Mouse (Mus musculus) liver, embryonic 11.5 days (tissue): ENCODE measurements around the gene Khdrbs1. TPM values are rescaled to one million over a fixed set of nuclear protein-coding genes. Genes with fewer than 3 reads are reported as not detected.
A peak's percentile ranks its signal among the peaks of the same experiment; 100 is the strongest.
"Not testable (repeated sequence)": the region's sequence is repeated elsewhere in the genome, so short reads cannot be mapped to it uniquely, and the experiment has no call there.

Source experiments
- ATAC-seq: fragments of 200-750 bp; cut with Nextera tagmentation; replicated peaks from 2 replicates; pipeline ENCODE4 v1.8.0; 2017; ENCODE audit warnings: moderate number of reproducible peaks, mild to moderate bottlenecking, moderate TSS enrichment, moderate library complexity; ENCODE audit not compliant: low FRiP score
- DNase-seq: peaks from one replicate; pipeline ENCODE4 v3.0.0-alpha.2; 2017; ENCODE audit warnings: low spot score
- H3K27ac ChIP-seq: fragments of 300-500 bp; sonication (generic); 2 replicates; pipeline ENCODE4 v1.5.1; 2014; ENCODE audit warnings: mild to moderate bottlenecking, low read depth, low read length, control low read depth
- H3K27me3 ChIP-seq: fragments of 300-500 bp; sonication (generic); replicated peaks from 2 replicates; pipeline ENCODE4 v1.6.1; 2014; ENCODE audit warnings: low read length, mixed read lengths; ENCODE audit not compliant: control insufficient read depth, insufficient read depth
- H3K36me3 ChIP-seq: fragments of 300-500 bp; sonication (generic); 2 replicates; pipeline ENCODE4 v1.6.1; 2014; ENCODE audit warnings: mild to moderate bottlenecking, low read length, moderate library complexity, mixed read lengths; ENCODE audit not compliant: control insufficient read depth, insufficient read depth
- H3K4me1 ChIP-seq: fragments of 300-500 bp; sonication (generic); replicated peaks from 2 replicates; pipeline ENCODE4 v1.6.1; 2014; ENCODE audit warnings: low read length, mixed read lengths; ENCODE audit not compliant: control insufficient read depth, insufficient read depth
- H3K4me2 ChIP-seq: fragments of 300-500 bp; sonication (generic); 2 replicates; pipeline ENCODE4 v1.6.1; 2014; ENCODE audit warnings: mild to moderate bottlenecking, control low read depth, moderate library complexity
- H3K4me3 ChIP-seq: fragments of 300-500 bp; sonication (generic); 2 replicates; pipeline ENCODE4 v1.5.1; 2014; ENCODE audit warnings: low read depth, low read length, control low read depth
- H3K9ac ChIP-seq: fragments of 300-500 bp; sonication (generic); 2 replicates; pipeline ENCODE4 v1.6.1; 2014; ENCODE audit warnings: low read depth, low read length, control low read depth
- H3K9me3 ChIP-seq: fragments of 300-500 bp; sonication (generic); 2 replicates; pipeline ENCODE4 v1.6.1; 2016; ENCODE audit warnings: low read length, inconsistent platforms, mixed read lengths; ENCODE audit not compliant: control insufficient read depth
- WGBS: fragments of 180-500 bp; shearing (Covaris S2); extraction: QIAGEN DNeasy Blood & Tissue Kit; methylation state at CpG from one replicate; pipeline ENCODE4 v1.1.7; 2014; 5-methylcytosine and 5-hydroxymethylcytosine counted together
- polyA plus RNA-seq: library from polyadenylated mRNA; unstranded; fragments of >200 nt; fragmentation: Nextera tagmentation; extraction: Ambion mirVana; gene quantifications from 2 replicates; pipeline ENCODE4 v1.2.1, GENCODE M21; 2014

Gene Khdrbs1
- polyA plus RNA-seq, 1 experiment from 2014 or later, result 78.4 TPM

- H3K4me3 ChIP-seq, result no peak overlapping the region
- peaks cover 3% of the 10 kb centered on the region for H3K4me1 ChIP-seq
- DNase-seq (peak; percentile 46), ATAC-seq (no peak)
- no peak overlapping the region for H3K27ac ChIP-seq
- H3K36me3 ChIP-seq, result peaks cover 23% of the 10 kb centered on the region
- no peaks in the 10 kb centered on the region for H3K27me3 ChIP-seq
- 58% methylated on average over 11 of the region's 11 CpGs for WGBS
- no peaks in the 10 kb centered on the region for H3K9me3 ChIP-seq
- H3K4me2 ChIP-seq, result no peak overlapping the region
- no peak overlapping the region for H3K9ac ChIP-seq
These were observed 39.6 kb downstream of the Khdrbs1 start for GRCm38 (mm10) chr4:129702454-129702853.

DNA sequence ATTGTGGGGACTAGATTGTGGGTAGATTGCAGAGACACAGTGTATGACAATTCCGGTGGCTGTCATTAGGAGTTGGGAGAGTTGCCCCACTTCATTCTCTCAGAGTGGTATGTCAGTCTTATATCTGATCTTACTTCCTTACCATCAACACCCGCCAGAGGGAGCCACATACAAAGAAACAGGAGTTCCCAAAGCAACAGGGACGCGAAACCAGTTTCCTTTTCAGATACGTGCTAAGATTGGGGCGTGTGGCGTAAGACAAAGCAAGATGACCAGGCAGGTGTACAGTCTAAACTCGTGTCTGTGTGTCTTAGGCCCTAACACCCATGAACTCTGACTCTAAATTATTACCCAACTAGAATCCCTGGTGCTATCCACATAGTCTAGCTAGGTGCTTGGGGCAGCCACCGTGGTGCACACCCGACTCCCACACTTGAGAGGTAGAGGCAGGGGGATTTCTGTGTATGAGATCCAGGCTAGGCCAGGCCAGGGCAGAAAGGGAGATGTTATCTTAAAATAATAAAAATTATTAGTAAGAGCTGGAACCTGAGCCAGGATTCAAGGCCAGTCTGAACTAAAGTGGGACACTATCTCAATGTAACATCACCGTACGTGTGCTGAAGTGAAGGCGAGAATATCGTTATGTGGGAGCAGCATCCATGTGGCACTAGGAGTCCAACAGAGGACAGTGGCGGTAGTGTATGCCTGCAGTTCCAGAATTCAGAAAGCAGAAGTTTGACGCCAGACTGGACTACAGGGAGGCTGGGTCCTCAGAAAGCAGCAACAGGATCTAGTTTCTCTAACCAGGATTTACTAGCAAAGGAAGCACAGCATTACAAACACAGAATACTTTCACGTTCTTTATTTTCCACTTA is 40.4 kb downstream of the Khdrbs1 start:
- Histone ChIP-seq H3K27ac (no peak overlapping the region), H3K4me2 (peak overlapping the region; percentile 47), H3K36me3 (peaks cover 21% of the 10 kb centered on the region), H3K4me1 (peaks cover 8% of the 10 kb centered on the region), H3K27me3 (no peaks in the 10 kb centered on the region), H3K4me3 (no peak overlapping the region), H3K9ac (no peak overlapping the region), H3K9me3 (no peaks in the 10 kb centered on the region)
- DNase-seq (peak; percentile 71), ATAC-seq (peak; percentile 52)
- 53% methylated on average over 17 of the region's 17 CpGs for WGBS

GRCm38 (mm10) chr4:129700661-129701060 is 41.4 kb downstream of the Khdrbs1 start:
- H3K27ac ChIP-seq, ATAC-seq, H3K4me3 ChIP-seq, DNase-seq, H3K9ac ChIP-seq, H3K9me3 ChIP-seq, H3K4me2 ChIP-seq, H3K27me3 ChIP-seq, H3K4me1 ChIP-seq: not testable (repeated sequence)
- H3K36me3 ChIP-seq, result peaks cover 18% of the 10 kb centered on the region
- 88% methylated on average over 6 of the region's 6 CpGs for WGBS

GRCm38 (mm10) chr4:129700216-129700615 is 41.9 kb downstream of the Khdrbs1 start:
- Histone ChIP-seq H3K4me2 (no peak overlapping the region), H3K27ac (no peak overlapping the region), H3K9ac (no peak overlapping the region), H3K36me3 (peaks cover 14% of the 10 kb centered on the region), H3K4me3 (no peak overlapping the region), H3K27me3 (no peaks in the 10 kb centered on the region), H3K4me1 (peaks cover 13% of the 10 kb centered on the region), H3K9me3 (no peaks in the 10 kb centered on the region)
- ATAC-seq (no peak), DNase-seq (no peak)
- 77% methylated on average over 1 of the region's 1 CpGs for WGBS

DNA sequence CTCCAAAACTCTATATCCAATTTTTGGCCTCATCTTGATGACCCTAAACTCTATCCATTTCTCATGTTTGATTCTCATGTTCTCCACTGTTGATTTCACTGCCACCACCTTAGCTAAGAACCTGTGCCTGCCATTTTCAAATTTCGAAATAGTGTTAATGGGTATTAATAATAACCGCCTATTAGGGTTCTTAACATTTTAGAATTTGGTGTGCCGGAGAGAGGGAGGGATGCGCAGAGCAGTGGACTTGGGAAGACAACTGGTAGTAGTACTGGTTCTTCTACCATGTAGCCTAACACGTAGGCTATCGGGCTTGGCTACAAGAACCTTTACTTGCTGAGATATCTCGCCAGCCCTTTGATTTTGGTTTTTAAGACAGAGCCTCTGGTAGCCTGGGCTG is 44.9 kb downstream of the Khdrbs1 start:
- peaks cover 13% of the 10 kb centered on the region for H3K4me1 ChIP-seq
- ATAC-seq (no peak), DNase-seq (no peak)
- peak overlapping the region; percentile 84 for H3K4me2 ChIP-seq
- 79% methylated on average over 7 of the region's 7 CpGs for WGBS
- peak overlapping the region; percentile 78; the same call in 1 of the 2 replicates for H3K27ac ChIP-seq
- no peaks in the 10 kb centered on the region for H3K9me3 ChIP-seq
- H3K27me3 ChIP-seq, result no peaks in the 10 kb centered on the region
- H3K4me3 ChIP-seq, result peak overlapping the region; percentile 83
- H3K9ac ChIP-seq, result peak overlapping the region; percentile 81
- H3K36me3 ChIP-seq, result peaks cover 13% of the 10 kb centered on the region

DNA sequence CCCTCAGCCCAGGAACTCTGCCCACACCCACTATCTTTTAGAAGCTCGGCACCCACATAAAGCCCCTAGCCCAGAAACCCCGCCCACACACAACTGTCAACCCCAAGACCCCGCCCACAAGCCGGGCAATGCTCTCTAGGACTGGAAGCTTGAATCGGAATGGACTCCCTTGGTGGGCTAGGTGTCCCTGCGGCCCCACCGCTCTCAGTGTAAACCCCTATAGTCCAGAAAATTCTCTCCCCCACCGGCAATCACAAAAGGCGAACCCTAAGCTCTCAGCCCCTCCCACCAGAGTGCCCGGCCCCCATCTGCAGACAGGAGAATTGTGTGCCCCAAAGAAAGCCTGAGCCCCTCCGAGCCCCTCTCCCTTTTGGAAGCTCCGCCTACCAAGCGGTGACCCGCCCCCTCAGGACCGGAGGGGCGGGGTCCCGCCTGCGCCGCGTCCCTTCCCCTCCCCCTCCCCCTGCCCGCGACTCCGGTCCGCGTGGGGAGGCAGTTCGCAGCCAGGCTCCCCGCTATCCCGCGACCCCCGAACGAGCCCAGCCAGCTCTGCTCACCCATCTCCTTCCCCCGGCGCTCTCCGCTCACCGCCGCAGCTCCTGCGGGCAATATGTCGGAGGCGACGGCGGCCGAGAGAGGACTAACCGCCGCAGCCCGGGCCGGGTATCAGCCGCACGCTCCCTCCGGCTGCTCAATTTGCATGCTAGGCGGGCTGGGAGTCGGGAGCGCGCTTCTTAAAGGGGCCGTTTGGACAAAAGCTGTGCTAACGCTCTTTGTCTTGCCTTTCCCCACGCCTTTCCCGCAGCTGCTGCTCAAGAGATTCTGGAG is 45.7 kb downstream of the Khdrbs1 start, which contains the start of gene Tmem39b:
Gene Tmem39b (minus strand): TSS at position 681 of the 828 bp plus-strand sequence.
- H3K27me3 ChIP-seq, result no peaks in the 10 kb centered on the region
- under 1% methylated on average over 57 of the region's 57 CpGs for WGBS

GRCm38 (mm10) chr4:129695815-129696157 is 46.3 kb downstream of the Khdrbs1 start:
- no peak for DNase-seq

More for the DNA sequence above, 45.7 kb downstream of the Khdrbs1 start, which contains the start of gene Tmem39b:
- peak within 1 kb of the TSS; percentile 83 for H3K4me3 ChIP-seq
- no peaks in the 10 kb centered on the region for H3K9me3 ChIP-seq
- peak within 1 kb of the TSS; percentile 84 for H3K4me2 ChIP-seq
- DNase-seq (peak; percentile 94), ATAC-seq (peak; percentile 88)
- H3K4me1 ChIP-seq, result peaks cover 11% of the 10 kb centered on the region
- peak within 1 kb of the TSS; percentile 81 for H3K9ac ChIP-seq
- H3K27ac ChIP-seq, result peak within 1 kb of the TSS; percentile 78
- H3K36me3 ChIP-seq, result peaks cover 21% of the 10 kb centered on the region

GRCm38 (mm10) chr4:129684531-129684930 is 57.6 kb downstream of the Khdrbs1 start:
- 90% methylated on average over 6 of the region's 6 CpGs for WGBS
- ATAC-seq (no peak), DNase-seq (no peak)
- H3K9ac ChIP-seq, result no peak overlapping the region
- no peaks in the 10 kb centered on the region for H3K9me3 ChIP-seq
- no peak overlapping the region for H3K27ac ChIP-seq
- H3K4me2 ChIP-seq, result no peak overlapping the region
- H3K36me3 ChIP-seq, result peaks cover 22% of the 10 kb centered on the region
- no peak overlapping the region for H3K4me3 ChIP-seq
- H3K27me3 ChIP-seq, result no peaks in the 10 kb centered on the region
- H3K4me1 ChIP-seq, result no peaks in the 10 kb centered on the region

More at GRCm38 (mm10) chr4:129695815-129696157, 46.3 kb downstream of the Khdrbs1 start:
- H3K27ac ChIP-seq, result peak overlapping the region; percentile 78; the same call in 1 of the 2 replicates
- H3K9ac ChIP-seq, result peak overlapping the region; percentile 81
- WGBS, result 19% methylated on average over 6 of the region's 6 CpGs
- peak overlapping the region; percentile 84 for H3K4me2 ChIP-seq
- H3K27me3 ChIP-seq, result no peaks in the 10 kb centered on the region
- ATAC-seq, result no peak; the same call in 1 of the 2 replicates
- peaks cover 11% of the 10 kb centered on the region for H3K4me1 ChIP-seq
- peak overlapping the region; percentile 83 for H3K4me3 ChIP-seq
- H3K36me3 ChIP-seq, result peaks cover 24% of the 10 kb centered on the region
- no peaks in the 10 kb centered on the region for H3K9me3 ChIP-seq
